Mouse (Mus musculus) bone marrow macrophage, adult 2 months (primary cell): Measurements from ENCODE around the gene Cenpp.

Experiments used
- CTCF ChIP-seq: IDR thresholded peaks from 2 replicates; pipeline ENCODE4 v1.5.1; 2012; ENCODE audit warnings: low read depth, mild to moderate bottlenecking, low read length, moderate library complexity
- POLR2A ChIP-seq: IDR thresholded peaks from 2 replicates; pipeline ENCODE4 v1.6.1; 2012; ENCODE audit warnings: mild to moderate bottlenecking, low read depth, low read length, borderline replicate concordance

- no peak for TF ChIP-seq CTCF
- no peak for TF ChIP-seq POLR2A
These were observed 7.7 kb downstream of the Cenpp start for GRCm38 (mm10) chr13:49644731-49645529.
